Mouse (Mus musculus) T-helper 17 cell (primary cell): ENCODE measurements around the gene Rpl18.

Experiments used
- in situ Hi-C, 2 experiments: fragments of 300-600 bp; cut with MboI, MseI; formaldehyde crosslinking; loops; 1 replicate in 1 of 2; 2 replicates in 1 of 2; pipeline ENCODE4 v1.15.1; 2025; ENCODE audit warnings: high pct_unique_total_duplicates in 2 of 2

Rpl18 gene

DNA sequence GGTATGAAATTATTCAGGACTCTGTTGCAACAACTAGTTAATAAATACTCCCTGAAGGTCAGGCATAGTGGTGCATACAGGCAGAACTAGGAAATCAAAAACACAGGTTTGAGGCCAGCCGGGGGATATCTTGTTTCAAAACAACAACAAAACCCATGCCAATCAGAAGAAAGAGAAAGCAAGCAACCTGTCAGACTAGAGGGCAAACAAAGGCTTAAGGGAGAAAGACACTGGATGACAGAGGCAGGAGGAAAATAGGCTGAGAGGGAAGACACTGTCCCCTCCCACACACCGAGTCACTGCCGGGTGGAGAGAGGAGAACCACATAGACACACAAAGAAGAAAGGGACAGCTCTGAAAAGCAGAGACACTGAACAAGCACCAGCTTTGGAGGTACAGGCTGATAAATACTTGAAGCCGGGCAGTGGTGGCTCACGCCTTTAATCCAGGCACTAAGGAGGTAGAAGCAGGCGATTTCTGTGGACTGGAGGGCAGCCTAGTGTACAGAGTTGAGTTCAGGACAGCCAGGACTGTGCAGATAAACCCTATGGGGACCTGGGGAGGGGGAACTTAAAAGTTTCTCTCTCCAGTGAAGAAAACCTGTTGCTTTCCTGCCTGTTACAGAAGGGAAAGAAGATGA lies 1.3 kb upstream of the Rpl18 start:
- in situ Hi-C loops, result no loop called here

DNA sequence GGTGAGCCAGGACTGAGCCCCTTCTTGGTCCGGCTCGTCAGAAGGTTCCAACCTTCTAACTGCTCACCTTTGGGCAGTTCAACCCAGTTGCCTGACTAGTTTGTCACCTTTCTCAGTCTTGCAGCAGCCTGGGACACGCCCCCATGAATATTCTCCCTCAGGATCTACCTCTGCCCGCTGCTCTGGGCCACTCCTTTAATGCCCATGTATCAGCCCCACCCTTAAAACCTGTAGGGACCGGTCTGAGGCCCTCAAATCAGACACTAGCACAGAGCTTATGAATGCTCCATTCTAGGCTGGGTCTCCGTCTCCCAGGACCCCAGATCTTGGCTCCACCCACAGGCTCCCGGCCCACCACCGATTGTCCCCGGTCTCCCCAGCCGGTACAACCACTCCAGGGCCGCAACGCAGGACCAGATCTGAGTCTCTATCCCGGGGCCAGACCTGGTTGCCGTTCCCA lies 597 bp upstream of the Rpl18 start:
- in situ Hi-C loops, result no loop called here

GRCm38 (mm10) chr7:45715741-45716459 lies 643 bp downstream of the Rpl18 start:
- in situ Hi-C loops, result no loop called here

DNA sequence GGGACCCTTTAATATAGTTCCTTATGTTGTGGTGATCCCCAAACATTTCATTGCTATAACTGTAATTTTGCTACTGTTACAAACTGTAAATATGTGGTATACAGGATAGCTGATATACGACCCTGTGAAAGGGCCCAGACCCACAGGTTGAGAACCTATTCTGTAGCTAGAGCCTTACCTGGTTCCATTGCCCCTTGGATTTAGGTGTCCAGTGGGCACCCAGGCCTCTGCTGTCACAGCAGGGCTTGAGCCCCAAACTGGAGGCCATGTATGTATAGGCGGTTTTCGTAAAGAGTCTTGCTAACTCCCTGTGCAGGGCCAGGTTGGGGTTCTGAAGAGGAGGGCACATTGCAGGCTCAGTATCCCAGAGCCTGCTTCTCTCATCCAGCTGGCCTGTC lies 1.2 kb downstream of the Rpl18 start:
- in situ Hi-C loops, result no loop called here

GRCm38 (mm10) chr7:45716952-45717917 lies 2.0 kb downstream of the Rpl18 start:
- in situ Hi-C loops, result no loop called here

DNA sequence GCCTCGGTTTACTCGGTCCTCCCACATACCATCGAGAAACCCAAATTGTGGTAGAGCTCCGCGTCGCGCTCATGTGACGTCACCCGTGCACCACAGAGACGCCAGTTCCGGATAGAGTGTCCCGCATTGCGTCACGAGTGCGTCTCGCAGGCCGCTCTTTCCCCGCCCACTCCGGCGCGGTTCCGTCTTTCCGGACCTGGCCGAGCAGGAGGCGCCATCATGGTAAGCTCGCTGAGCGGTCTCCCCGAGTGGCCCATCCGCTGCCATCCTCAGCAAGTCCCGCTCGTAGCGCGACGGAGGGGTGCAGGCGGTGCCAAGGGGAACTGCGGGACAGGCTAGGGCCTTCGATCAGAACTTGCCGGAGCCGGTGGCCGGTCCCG lies 2.7 kb downstream of the Rpl18 start, which contains the start of gene Sphk2:
Gene Sphk2 (minus strand): TSS at position 85 of the 380 bp plus-strand sequence.
- in situ Hi-C loops, result no loop called here

DNA sequence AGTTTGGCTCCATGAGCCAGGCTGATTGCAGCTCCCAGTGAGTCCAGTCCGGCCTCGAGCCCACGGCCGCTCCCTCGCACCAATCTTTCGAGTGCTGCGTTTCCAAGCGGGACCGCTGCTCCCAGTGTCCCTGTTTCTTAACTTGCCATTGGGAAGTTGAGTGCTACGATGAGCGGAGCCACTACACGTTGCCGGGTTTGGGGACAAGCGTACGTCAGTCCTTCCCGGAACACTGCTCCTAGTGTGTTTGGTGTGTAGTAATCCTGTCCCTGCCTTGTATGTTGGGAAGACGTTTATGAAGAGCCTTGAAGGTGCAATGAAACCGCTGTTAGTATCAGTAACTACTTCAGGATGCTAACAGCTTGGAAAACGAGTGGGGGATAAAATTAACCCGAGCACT lies 3.1 kb downstream of the Rpl18 start:
- in situ Hi-C loops, result no loop called here

DNA sequence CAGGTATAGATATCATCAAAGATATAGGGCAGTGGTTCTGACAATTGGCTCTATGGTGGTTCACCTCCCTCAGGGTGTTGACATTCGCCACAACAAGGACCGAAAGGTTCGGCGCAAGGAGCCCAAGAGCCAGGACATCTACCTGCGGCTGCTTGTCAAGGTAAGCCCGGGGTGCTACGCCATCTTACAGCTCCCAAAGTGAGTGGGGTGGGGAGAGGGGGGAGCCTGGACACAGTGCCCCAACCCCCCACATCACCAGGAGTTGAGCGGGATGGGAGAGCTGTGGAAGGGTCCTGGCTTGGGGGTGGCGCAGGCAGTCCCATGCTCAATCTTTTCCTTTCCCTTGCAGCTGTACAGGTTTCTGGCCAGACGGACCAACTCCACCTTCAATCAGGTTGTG lies 3.9 kb downstream of the Rpl18 start:
- in situ Hi-C loops, result no loop called here

DNA sequence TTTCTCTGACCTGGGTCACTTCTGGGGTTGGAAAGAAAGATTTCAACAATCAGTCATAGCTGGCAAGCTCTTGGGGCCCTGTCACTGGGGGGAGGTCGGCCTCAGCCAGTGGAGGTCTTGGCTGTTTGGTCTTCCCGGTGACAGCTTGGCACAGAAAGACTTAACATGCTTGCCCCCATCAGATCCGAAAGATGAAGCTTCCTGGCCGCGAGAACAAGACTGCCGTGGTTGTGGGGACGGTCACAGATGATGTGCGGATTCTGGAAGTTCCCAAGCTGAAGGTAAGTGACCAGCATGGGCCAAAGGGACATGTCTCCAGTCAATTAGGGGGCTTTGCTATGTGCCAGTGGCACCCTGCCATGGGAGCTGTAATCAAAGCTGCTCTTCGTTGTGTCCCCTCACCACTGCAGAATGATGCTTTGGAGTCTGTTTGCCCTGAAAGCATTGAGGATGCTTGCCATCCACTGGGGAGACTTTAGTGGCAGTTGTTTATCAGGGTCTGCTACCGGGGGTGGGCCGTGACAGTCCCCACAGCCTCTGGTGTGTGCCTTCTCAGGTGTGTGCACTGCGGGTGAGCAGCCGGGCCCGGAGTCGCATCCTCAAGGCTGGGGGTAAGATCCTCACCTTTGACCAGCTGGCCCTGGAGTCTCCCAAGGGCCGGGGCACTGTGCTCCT lies 4.6 kb downstream of the Rpl18 start:
- in situ Hi-C loops, result loop anchor here in 1 of 2 experiments (5.0 kb wide), 1 partner anchor 868 kb away; no protein-coding TSS in a partner anchor

- in situ Hi-C loops, result loop anchor here in 1 of 2 experiments (5.0 kb wide), 1 partner anchor 868 kb away; no protein-coding TSS in a partner anchor
Measured at GRCm38 (mm10) chr7:45720413-45721233, 5.4 kb downstream of the Rpl18 start, which contains the start of gene Fam83e. Gene Fam83e (plus strand): TSS chr7:45721212.

GRCm38 (mm10) chr7:45721234-45721571 lies 5.9 kb downstream of the Rpl18 start:
- in situ Hi-C loops, result loop anchor here in 1 of 2 experiments (5.0 kb wide), 1 partner anchor 869 kb away; no protein-coding TSS in a partner anchor

- in situ Hi-C loops, result loop anchor here in 1 of 2 experiments (5.0 kb wide), 1 partner anchor 869 kb away; no protein-coding TSS in a partner anchor
Measured at GRCm38 (mm10) chr7:45721642-45722347, 6.5 kb downstream of the Rpl18 start.

DNA sequence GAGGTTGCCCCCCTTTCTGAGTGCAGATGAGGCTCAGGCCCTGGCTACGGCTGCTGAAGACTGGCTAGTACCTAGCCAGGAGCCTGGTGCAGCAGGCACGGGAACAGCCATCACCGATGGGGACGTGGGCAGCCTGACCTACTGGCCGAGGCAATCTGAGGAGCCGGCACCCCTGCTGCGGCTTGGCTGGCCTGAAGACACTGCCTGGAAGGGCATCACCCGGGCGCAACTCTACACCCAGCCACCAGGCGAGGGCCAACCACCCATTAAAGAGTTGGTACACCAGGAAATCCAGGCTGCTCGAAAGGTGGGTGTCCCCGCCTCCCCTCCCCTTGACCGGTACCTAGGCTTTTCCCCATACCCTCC lies 7.1 kb downstream of the Rpl18 start:
- in situ Hi-C loops, result loop anchor here in 1 of 2 experiments (5.0 kb wide), 1 partner anchor 870 kb away; no protein-coding TSS in a partner anchor

DNA sequence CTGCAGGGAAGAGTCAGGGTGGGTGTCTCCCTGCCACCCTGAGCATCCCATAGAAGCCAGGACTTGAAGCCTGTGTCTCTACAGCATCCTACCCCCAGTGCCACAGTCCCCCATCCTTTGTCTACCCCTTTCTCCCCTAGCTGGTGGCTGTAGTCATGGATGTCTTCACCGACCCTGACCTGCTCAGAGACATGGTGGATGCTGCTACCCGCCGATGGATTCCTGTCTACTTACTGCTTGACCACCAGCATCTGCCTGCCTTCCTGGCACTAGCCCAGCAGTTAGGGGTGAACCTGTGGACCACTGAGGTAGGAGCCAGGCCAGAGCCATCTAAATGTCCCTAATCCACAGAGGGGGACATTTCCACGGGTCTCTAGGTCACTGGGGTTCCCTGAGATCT lies 8.0 kb downstream of the Rpl18 start:
- in situ Hi-C loops, result loop anchor here in 1 of 2 experiments (5.0 kb wide), 1 partner anchor 871 kb away; no protein-coding TSS in a partner anchor

DNA sequence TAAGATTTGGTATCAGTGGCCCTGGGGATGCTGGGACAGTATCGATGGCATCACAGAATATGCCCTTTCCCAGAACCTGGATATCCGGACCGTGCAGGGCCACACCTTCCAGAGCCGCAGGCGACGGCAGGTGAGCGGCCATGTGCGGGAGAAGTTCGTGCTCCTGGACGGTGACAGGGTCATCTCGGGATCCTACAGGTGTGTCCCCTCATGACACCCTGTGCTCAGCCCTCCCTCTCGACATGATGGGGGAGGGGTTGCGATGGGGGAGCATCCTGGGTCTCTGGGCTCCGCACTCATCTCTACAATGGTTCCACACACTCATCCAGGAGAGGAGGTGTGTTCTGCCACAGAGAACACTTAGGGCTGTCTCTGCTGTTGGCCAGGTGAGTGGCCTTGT lies 8.5 kb downstream of the Rpl18 start:
- in situ Hi-C loops, result loop anchor here in 1 of 2 experiments (5.0 kb wide), 1 partner anchor 871 kb away; no protein-coding TSS in a partner anchor

- in situ Hi-C loops, result no loop called here
Measured at GRCm38 (mm10) chr7:45725151-45725550, 9.9 kb downstream of the Rpl18 start.

- in situ Hi-C loops, result no loop called here
Measured at GRCm38 (mm10) chr7:45725713-45726112, 10.5 kb downstream of the Rpl18 start, which contains the start of gene Spaca4. Gene Spaca4 (minus strand): TSS chr7:45725813.

DNA sequence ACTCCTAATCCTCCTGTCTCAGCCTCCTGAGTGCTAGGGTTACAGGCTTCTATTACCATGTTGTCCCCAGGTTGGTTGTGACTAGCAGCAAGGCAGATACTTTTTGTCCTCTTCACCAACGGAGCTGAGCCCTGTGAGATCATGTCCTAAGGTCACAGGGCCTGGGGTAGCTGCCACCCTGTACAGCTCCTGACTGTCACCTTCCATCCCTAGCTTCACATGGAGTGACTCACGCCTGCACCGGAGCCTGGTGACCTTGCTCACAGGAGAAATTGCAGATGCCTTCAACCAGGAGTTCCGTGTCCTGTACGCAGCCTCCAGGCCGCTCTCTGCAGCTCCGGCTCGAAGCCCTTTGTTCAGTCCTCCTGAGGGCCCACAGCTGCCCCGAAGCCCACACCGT lies 11.2 kb downstream of the Rpl18 start:
- in situ Hi-C loops, result no loop called here

DNA sequence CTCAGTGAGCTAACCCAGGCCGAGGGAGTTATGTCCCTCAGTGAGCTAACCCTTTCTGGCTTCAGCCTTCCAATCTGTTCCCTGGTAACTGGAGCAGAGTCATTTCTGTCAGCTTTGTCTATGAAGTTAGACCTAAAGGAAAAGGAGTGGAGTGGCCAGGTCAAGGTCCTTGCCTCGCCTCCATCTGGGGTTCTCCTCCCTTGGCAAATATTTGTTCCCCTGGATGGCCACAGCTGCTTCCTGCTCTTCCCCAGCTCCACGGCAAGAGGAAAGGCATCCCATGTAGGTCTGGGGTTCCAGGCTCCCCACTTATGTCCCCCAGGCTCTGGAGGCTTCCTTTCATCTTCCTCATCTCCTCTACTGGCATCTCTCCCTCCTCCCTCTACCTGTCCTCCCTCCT lies 12.4 kb downstream of the Rpl18 start:
- in situ Hi-C loops, result no loop called here
